Mouse (Mus musculus) ES-Bruce4 (cell line): ENCODE results near the gene Patj. TPM values are rescaled to one million over a fixed set of nuclear protein-coding genes. Genes with fewer than 3 reads are reported as not detected.
"Not testable (repeated sequence)": the region's sequence is repeated elsewhere in the genome, so short reads cannot be mapped to it uniquely, and the experiment has no call there.

Experiments used
- H3K27ac ChIP-seq: 2 replicates; pipeline ENCODE4 v1.5.1; 2012; ENCODE audit warnings: low read length, inconsistent platforms; ENCODE audit not compliant: insufficient read depth
- H3K27me3 ChIP-seq: 2 replicates; pipeline ENCODE4 v1.6.1; 2012; ENCODE audit warnings: mild to moderate bottlenecking, low read length, inconsistent platforms; ENCODE audit not compliant: control insufficient read depth, poor library complexity, insufficient read depth, severe bottlenecking
- H3K36me3 ChIP-seq: 2 replicates; pipeline ENCODE4 v1.6.1; 2012; ENCODE audit warnings: inconsistent platforms, mild to moderate bottlenecking, low read length, moderate library complexity; ENCODE audit not compliant: control insufficient read depth, poor library complexity, insufficient read depth, severe bottlenecking
- H3K4me1 ChIP-seq: one replicate; pipeline ENCODE4 v1.8.1; 2011; ENCODE audit warnings: low read length; ENCODE audit not compliant: control insufficient read depth, insufficient read depth
- H3K4me3 ChIP-seq: 2 replicates; pipeline ENCODE4 v1.5.1; 2011; ENCODE audit warnings: low read depth, mild to moderate bottlenecking, low read length
- H3K9ac ChIP-seq: 2 replicates; pipeline ENCODE4 v1.6.1; 2012; ENCODE audit warnings: low read depth, mild to moderate bottlenecking, inconsistent platforms; ENCODE audit not compliant: poor library complexity, severe bottlenecking
- H3K9me3 ChIP-seq: replicated peaks from 2 replicates; pipeline ENCODE4 v1.6.1; 2012; ENCODE audit warnings: mild to moderate bottlenecking, low read length, inconsistent platforms; ENCODE audit not compliant: control insufficient read depth, poor library complexity, insufficient read depth, severe bottlenecking
- CTCF ChIP-seq: IDR thresholded peaks from one replicate; pipeline ENCODE4 v1.8.1; 2011; ENCODE audit warnings: low read depth, low read length
- EP300 ChIP-seq: IDR thresholded peaks from 2 replicates; pipeline ENCODE4 v1.6.1; 2011; ENCODE audit warnings: low read depth, low read length; ENCODE audit not compliant: insufficient read depth
- POLR2A ChIP-seq: IDR thresholded peaks from one replicate; pipeline ENCODE4 v1.8.1; 2011; ENCODE audit warnings: low read length; ENCODE audit not compliant: insufficient read depth
- polyA plus RNA-seq: library from polyadenylated mRNA; stranded (reverse); fragments of >200 nt; gene quantifications from 2 replicates; pipeline ENCODE4 v1.2.4, GENCODE M21; 2011; ENCODE audit warnings: low read depth; ENCODE audit not compliant: missing spikeins, insufficient read depth, insufficient read length

Gene Patj
- polyA plus RNA-seq, 1 experiment, result 62.7 TPM

DNA sequence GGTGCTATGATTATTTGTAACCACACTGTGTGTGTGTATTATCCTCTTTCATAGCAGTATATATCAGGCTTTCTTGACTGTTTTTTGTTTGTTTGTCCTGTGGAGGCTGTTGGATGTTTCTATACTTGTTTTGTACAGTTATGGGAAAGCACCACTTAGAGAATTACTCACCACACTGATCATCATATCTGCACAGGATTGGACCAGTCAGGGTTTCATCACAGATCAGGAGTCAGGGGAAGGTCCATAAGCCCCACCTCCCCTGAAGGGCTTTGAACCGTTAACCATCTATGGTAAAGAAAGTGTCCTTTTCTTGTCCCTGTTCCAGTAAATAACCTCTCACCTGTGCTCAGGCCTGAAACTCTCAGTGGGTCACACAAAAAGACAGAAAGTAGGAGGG lies 226.6 kb downstream of the Patj start:
- Histone ChIP-seq H3K4me3 (no peak overlapping the region), H3K27ac (no peak overlapping the region), H3K9me3 (no peaks in the 10 kb centered on the region), H3K36me3 (no peaks in the 10 kb centered on the region), H3K4me1 (no peaks in the 10 kb centered on the region), H3K27me3 (no peaks in the 10 kb centered on the region), H3K9ac (no peak overlapping the region)
- TF ChIP-seq EP300 (no peak), POLR2A (no peak), CTCF (no peak)

DNA sequence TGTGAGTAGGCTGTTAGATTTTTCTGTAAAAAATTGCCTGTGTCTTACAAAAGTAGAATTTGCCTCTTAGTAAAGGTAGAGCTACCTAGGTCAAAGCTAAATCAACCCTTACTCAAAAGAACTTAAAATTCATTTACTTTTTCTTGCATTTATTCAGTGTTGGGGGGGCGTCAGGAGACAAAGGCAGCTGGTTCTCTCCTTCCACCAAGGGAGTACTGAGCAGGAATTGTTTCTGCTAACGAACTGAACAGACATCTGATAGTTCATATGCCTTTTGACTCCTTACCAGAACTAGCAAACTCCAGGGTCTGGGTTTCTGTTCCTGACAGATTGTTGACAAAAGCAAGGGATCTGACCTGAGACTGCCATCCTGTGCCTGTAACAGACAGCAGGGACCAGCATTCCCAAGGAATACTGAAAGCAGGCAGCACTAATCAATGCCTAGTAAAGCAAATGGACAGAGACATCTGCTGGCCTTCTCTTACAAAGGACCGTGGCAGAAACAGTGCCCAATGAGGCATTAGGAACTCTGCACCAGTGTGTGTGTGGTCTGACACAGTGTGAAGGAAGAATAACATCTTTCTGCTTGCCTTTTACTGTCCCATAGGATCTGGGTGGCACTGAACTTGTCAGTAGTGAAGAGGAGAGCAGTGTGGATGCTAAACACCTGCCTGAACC lies 227.6 kb downstream of the Patj start:
- Histone ChIP-seq H3K36me3 (no peaks in the 10 kb centered on the region), H3K9me3 (no peaks in the 10 kb centered on the region), H3K4me1 (no peaks in the 10 kb centered on the region), H3K9ac (no peak overlapping the region), H3K27me3 (no peaks in the 10 kb centered on the region; the same call in 1 of the 2 replicates), H3K27ac (no peak overlapping the region), H3K4me3 (no peak overlapping the region)
- no peak for TF ChIP-seq POLR2A
- no peak for TF ChIP-seq EP300
- no peak for TF ChIP-seq CTCF

DNA sequence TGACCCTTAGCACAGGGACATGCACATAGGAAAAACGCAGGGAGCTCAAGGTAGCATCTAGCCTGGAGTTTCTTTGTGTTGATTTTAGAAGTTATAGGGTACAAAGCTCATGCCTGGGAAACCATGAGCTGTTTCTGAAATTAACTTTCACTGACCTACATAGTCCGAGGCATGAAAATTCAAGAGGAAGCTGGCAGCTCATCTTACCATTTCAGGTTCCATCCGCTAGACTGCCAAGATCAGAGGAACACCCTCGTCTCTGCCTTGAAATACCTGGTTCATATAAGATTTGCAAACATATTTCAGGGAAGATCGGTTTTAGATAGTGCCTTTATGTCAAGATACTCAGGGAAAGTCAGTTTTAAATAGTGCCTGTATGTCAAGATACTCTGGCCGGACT lies 232.7 kb downstream of the Patj start:
- H3K27me3 ChIP-seq, result no peaks in the 10 kb centered on the region; the same call in 1 of the 2 replicates
- no peaks in the 10 kb centered on the region for H3K4me1 ChIP-seq
- no peaks in the 10 kb centered on the region for H3K36me3 ChIP-seq
- no peak overlapping the region for H3K9ac ChIP-seq
- no peak overlapping the region for H3K27ac ChIP-seq
- H3K9me3 ChIP-seq, result no peaks in the 10 kb centered on the region
- TF ChIP-seq CTCF (no peak), EP300 (no peak), POLR2A (no peak)
- no peak overlapping the region for H3K4me3 ChIP-seq

DNA sequence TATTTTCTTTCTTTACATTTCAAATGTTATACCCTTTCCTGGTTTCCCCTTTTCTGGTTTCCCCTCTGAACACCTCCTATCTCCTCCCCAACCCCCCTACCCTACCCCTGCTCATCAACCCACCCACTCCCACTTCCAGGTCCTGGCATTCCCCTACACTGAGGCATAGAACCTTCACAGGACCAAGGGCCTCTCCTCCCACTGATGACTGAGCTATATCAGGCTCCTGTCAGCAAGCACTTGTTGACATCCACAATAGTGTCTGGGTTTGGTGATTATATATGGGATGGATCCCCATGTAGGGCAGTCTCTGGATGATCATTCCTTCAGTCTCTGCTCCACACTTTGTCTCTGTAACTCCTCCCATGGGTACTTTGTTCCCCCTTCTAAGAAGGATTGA lies 233.6 kb downstream of the Patj start:
- H3K36me3 ChIP-seq, H3K9ac ChIP-seq, H3K4me1 ChIP-seq, H3K27ac ChIP-seq, H3K9me3 ChIP-seq, H3K4me3 ChIP-seq, H3K27me3 ChIP-seq: not testable (repeated sequence)

DNA sequence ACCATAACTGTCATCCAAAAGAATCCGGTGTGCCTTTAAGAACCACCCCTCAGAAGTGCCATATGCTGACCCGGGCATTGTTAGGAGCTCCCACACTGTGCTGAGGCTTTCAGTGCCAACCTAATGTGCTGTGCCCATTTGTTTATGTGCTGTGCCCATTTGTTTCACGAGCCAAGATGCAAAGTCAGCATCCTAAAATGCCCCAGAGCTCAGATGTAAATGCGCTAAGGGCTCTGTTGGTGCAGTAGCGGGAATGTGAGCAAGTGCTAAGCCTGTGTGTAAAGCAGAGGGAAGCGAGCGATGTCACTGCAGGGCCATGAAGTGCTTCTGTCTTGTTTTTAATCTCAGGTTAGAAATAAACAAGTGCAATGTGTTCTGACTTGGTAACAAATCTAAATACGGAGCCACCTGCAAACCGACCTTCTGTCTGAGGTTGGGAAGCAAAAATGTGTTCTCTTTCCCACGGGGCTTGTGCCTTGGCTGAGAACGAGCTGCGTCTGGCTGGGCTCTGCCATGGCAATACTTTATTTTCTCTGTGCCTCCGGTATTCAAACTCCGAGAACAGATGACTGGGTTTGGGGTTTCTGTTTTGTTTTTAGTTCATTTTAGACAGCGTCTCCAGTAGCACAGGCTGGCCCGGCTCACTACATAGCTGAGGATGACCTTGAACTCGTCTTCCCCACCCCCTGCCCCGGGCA lies 239.7 kb downstream of the Patj start:
- no peak overlapping the region for H3K4me3 ChIP-seq
- H3K27ac ChIP-seq, result no peak overlapping the region
- no peaks in the 10 kb centered on the region for H3K27me3 ChIP-seq
- no peak overlapping the region for H3K9ac ChIP-seq
- TF ChIP-seq CTCF (no peak), EP300 (no peak), POLR2A (no peak)
- no peaks in the 10 kb centered on the region for H3K9me3 ChIP-seq
- H3K4me1 ChIP-seq, result no peaks in the 10 kb centered on the region
- H3K36me3 ChIP-seq, result no peaks in the 10 kb centered on the region

DNA sequence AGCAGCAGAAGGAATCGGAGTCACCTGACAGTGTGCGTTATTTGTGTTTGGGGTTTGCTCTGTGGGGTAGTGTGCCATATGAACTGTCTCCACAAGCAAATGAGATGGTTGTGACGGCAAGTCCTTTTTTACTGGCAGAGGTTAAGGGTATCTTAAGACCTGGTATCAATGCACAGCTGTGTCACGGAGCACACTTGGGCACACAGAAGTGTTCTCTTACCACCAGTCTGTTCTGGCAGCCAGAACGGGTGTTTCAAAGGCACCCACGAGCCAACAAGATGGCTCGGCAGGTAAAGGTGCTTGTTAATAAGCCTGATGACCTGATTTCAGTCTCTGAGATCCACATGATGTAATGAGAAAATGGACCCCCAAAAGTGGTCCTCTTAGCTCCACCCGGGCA lies 243.1 kb downstream of the Patj start:
- no peak for TF ChIP-seq POLR2A
- TF ChIP-seq EP300, result no peak
- no peaks in the 10 kb centered on the region for H3K27me3 ChIP-seq
- H3K9ac ChIP-seq, result no peak overlapping the region
- no peaks in the 10 kb centered on the region for H3K4me1 ChIP-seq
- H3K27ac ChIP-seq, result no peak overlapping the region
- H3K9me3 ChIP-seq, result no peaks in the 10 kb centered on the region
- no peaks in the 10 kb centered on the region for H3K36me3 ChIP-seq
- no peak overlapping the region for H3K4me3 ChIP-seq
